Mouse (Mus musculus): ENCODE data around the gene Urod. TPM values are rescaled to one million over a fixed set of nuclear protein-coding genes. Genes with fewer than 3 reads are reported as not detected.

Urod gene
- polyA plus RNA-seq, 1 experiment from 2014 or later, result 94.6 TPM

DNA sequence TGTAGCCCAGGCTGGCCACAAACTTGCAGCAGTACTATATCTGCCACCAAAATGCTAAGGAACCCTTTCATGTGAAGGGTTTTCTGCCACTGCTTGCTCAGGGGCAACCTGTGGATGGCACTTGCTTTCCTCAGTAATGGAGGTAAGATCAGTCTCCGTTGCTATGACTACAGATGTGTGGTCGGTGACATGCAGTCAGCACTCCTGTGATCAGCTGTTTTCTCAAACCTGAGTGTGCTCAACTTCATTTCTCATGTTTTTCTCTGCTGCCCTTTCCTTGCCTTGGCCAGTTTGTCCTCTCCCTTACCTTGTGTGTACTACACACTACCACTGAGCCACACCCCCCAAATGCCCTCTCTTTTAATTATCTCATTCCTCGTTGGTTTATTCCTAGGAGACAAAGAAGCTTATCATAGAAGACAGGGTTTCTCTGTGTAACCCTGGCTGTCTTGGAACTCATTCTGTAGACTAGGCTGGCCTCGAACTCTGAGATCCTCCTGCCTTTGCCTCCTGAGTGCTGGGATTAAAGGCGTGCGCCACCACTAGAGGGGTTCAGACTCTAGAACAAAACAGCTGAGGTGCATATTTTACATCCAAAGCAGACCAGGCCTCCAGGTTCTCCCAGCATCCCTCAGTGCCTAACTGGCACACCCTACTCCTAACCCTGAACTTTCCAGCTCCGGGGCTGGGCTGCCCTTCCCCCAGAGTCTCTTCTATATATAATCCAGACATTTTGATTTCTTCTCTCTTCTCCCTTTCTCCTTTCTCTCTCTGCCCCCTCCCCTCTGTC, 11.6 kb upstream of the Urod start:
- H3K9me3 ChIP-seq (ENCODE audit: control insufficient read depth, low read length), result no peaks in the 10 kb centered on the region
- no peaks in the 10 kb centered on the region for H3K27me3 ChIP-seq (ENCODE audit: control insufficient read depth, insufficient read depth, low read length)
- no peak overlapping the region for H3K4me2 ChIP-seq (ENCODE audit: low read length)
- no peak for ATAC-seq (ENCODE audit: insufficient number of reproducible peaks, insufficient read depth, low FRiP score, low read depth)
- no peak overlapping the region for H3K27ac ChIP-seq (replicated peaks in 1 of 2; ENCODE audit: control insufficient read depth in 1 of 2, insufficient read depth in 1 of 2, low read depth in 2 of 2, low read length in 2 of 2)
- 70% methylated on average over 7 of the region's 7 CpGs for WGBS
- H3K9ac ChIP-seq (ENCODE audit: low read length), result no peak overlapping the region
- no peaks in the 10 kb centered on the region for H3K4me1 ChIP-seq (ENCODE audit: control insufficient read depth in 2 of 2, insufficient read depth in 2 of 2, low read length in 2 of 2)
- H3K4me3 ChIP-seq (ENCODE audit: control insufficient read depth in 1 of 2, insufficient read depth in 1 of 2, low read depth in 1 of 2, low read length in 2 of 2), result no peak overlapping the region
- H3K36me3 ChIP-seq (ENCODE audit: control insufficient read depth, insufficient read depth, low read length), result peaks cover 30% of the 10 kb centered on the region

DNA sequence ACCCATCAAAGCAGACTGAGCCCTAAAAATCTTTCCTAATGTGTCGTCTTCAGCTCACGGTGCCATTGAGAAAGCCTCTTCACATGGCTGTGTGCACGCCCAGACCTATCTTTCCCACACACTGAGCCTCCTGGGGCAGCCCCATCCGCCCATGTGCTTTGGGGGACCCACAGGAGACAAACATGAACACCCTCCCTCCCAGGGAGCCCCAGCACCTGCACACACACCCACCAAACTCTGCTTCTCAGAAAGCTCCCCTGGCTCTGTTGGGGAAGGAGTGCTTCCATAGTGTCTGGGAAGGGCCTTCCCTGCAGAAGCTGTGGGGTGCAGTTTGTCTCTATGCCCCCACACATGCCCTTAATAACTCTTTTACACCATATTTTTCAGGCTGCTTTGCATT, 10.4 kb upstream of the Urod start:
- WGBS, result 90% methylated on average over 4 of the region's 4 CpGs
- Histone ChIP-seq H3K4me2 (ENCODE audit: low read length) (no peak overlapping the region), H3K9ac (ENCODE audit: low read length) (no peak overlapping the region), H3K4me3 (ENCODE audit: control insufficient read depth in 1 of 2, insufficient read depth in 1 of 2, low read depth in 1 of 2, low read length in 2 of 2) (no peak overlapping the region), H3K36me3 (ENCODE audit: control insufficient read depth, insufficient read depth, low read length) (peaks cover 42% of the 10 kb centered on the region), H3K9me3 (ENCODE audit: control insufficient read depth, low read length) (no peaks in the 10 kb centered on the region), H3K4me1 (ENCODE audit: control insufficient read depth in 2 of 2, insufficient read depth in 2 of 2, low read length in 2 of 2) (no peaks in the 10 kb centered on the region), H3K27me3 (ENCODE audit: control insufficient read depth, insufficient read depth, low read length) (no peaks in the 10 kb centered on the region), H3K27ac (replicated peaks in 1 of 2; ENCODE audit: control insufficient read depth in 1 of 2, insufficient read depth in 1 of 2, low read depth in 2 of 2, low read length in 2 of 2) (no peak overlapping the region)
- no peak for ATAC-seq (ENCODE audit: insufficient number of reproducible peaks, insufficient read depth, low FRiP score, low read depth)

DNA sequence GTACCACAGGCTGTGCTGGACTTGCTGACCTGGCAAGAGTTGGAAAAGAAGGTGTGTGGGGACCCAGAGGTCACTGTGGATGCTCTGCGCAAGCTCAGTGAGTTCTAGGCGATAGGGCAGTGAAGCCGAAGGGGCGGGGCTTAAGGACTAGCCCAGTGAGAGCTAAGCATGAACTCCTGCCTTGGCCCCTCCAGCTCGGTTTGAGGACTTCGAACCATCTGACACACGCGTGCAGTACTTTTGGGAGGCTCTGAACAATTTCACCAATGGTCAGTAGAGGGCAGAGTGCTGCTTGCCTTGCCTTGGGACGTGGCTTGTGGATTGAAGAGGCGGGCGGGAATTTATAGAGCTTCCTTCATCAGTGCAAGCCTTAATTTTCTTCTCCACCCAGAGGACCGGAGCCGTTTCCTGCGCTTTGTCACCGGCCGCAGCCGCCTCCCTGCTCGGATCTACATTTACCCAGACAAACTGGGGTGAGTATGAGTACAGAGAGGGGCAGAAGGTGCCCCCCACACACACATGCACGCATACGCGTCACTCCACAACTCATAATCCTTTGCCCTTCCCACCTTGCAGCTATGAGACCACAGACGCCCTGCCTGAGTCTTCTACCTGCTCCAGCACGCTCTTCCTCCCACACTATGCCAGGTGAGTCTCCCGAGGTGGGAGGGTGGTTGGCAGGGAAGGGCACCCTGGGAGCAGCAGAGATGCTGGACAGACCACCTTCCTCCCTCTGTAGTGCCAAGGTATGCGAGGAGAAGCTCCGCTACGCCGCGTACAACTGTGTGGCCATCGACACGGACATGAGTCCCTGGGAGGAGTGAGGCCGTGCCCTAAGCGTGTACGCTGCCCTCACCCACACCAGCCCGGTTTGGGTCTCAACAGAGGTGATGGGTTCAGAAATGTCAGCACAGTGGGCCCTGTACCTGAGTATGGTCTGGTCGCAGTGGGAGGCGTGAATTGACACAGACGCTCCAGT, 8.6 kb upstream of the Urod start:
- Histone ChIP-seq H3K4me1 (ENCODE audit: control insufficient read depth in 2 of 2, insufficient read depth in 2 of 2, low read length in 2 of 2) (no peaks in the 10 kb centered on the region), H3K27me3 (ENCODE audit: control insufficient read depth, insufficient read depth, low read length) (no peaks in the 10 kb centered on the region), H3K36me3 (ENCODE audit: control insufficient read depth, insufficient read depth, low read length) (peaks cover 57% of the 10 kb centered on the region), H3K27ac (replicated peaks in 1 of 2; ENCODE audit: control insufficient read depth in 1 of 2, insufficient read depth in 1 of 2, low read depth in 2 of 2, low read length in 2 of 2) (no peak overlapping the region), H3K9ac (ENCODE audit: low read length) (no peak overlapping the region), H3K4me3 (ENCODE audit: control insufficient read depth in 1 of 2, insufficient read depth in 1 of 2, low read depth in 1 of 2, low read length in 2 of 2) (no peak overlapping the region), H3K4me2 (ENCODE audit: low read length) (no peak overlapping the region), H3K9me3 (ENCODE audit: control insufficient read depth, low read length) (no peaks in the 10 kb centered on the region)
- ATAC-seq (ENCODE audit: insufficient number of reproducible peaks, insufficient read depth, low FRiP score, low read depth), result peak; percentile 16; the same call in 1 of the 2 replicates
- WGBS, result 52% methylated on average over 38 of the region's 38 CpGs

DNA sequence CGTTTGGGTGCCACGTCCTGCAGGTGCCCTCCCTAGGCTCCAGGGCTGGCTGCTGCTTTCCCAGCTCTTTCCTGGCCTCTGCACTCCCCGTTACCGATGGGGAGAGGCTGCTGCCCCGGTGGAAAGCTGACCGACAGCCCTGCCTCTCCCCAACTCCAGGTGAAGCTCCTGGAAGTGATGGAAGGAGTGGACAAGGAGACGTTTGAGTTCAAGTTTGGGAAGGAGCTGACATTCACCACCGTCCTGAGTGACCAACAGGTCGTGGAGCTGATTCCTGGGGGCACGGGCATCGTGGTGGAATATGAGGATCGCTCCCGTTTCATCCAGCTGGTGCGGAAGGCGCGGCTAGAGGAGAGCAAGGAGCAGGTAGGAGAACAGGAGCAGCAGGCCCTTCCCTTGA, 7.7 kb upstream of the Urod start:
- H3K9me3 ChIP-seq (ENCODE audit: control insufficient read depth, low read length), result no peaks in the 10 kb centered on the region
- H3K4me3 ChIP-seq (ENCODE audit: control insufficient read depth in 1 of 2, insufficient read depth in 1 of 2, low read depth in 1 of 2, low read length in 2 of 2), result no peak overlapping the region
- H3K4me2 ChIP-seq (ENCODE audit: low read length), result no peak overlapping the region
- WGBS, result 84% methylated on average over 16 of the region's 16 CpGs
- ATAC-seq (ENCODE audit: insufficient number of reproducible peaks, insufficient read depth, low FRiP score, low read depth), result no peak
- H3K36me3 ChIP-seq (ENCODE audit: control insufficient read depth, insufficient read depth, low read length), result peaks cover 57% of the 10 kb centered on the region
- H3K27ac ChIP-seq (replicated peaks in 1 of 2; ENCODE audit: control insufficient read depth in 1 of 2, insufficient read depth in 1 of 2, low read depth in 2 of 2, low read length in 2 of 2), result no peak overlapping the region
- H3K4me1 ChIP-seq (ENCODE audit: control insufficient read depth in 2 of 2, insufficient read depth in 2 of 2, low read length in 2 of 2), result no peaks in the 10 kb centered on the region
- no peak overlapping the region for H3K9ac ChIP-seq (ENCODE audit: low read length)
- no peaks in the 10 kb centered on the region for H3K27me3 ChIP-seq (ENCODE audit: control insufficient read depth, insufficient read depth, low read length)

DNA sequence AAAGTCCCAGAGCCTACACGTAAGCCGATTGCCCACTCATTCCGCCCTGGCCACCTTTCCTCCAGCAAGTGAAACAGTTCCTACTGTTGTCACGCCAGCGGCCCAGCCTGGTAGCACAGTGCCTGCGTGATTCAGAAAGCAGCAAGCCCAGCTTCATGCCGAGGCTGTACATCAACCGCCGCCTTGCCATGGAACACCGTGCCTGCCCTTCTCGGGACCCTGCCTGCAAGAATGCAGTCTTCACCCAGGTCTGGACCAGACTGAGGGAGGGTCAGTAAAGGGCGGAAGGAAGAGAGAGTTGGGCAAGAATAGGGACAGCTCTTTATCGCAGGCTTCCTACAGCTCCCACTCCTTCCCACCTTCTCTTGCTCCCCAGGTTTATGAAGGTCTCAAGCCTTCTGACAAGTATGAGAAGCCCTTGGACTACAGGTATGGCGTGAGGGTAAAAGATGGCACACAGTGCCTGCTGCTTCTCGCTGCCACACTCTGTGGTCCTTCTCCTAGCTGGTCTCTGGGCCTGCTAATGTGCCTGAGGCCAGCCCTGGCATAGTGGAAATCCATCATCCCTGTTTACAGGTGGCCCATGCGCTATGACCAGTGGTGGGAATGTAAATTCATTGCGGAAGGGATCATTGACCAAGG, 5.4 kb upstream of the Urod start:
- Histone ChIP-seq H3K27me3 (ENCODE audit: control insufficient read depth, insufficient read depth, low read length) (no peaks in the 10 kb centered on the region), H3K27ac (replicated peaks in 1 of 2; ENCODE audit: control insufficient read depth in 1 of 2, insufficient read depth in 1 of 2, low read depth in 2 of 2, low read length in 2 of 2) (no peak overlapping the region), H3K4me1 (ENCODE audit: control insufficient read depth in 2 of 2, insufficient read depth in 2 of 2, low read length in 2 of 2) (peaks cover 4 to 10% of the 10 kb centered on the region in 2 experiments; a peak in 3 of 4 replicates), H3K36me3 (ENCODE audit: control insufficient read depth, insufficient read depth, low read length) (peaks cover 55% of the 10 kb centered on the region), H3K4me2 (ENCODE audit: low read length) (no peak overlapping the region), H3K9ac (ENCODE audit: low read length) (no peak overlapping the region), H3K4me3 (ENCODE audit: control insufficient read depth in 1 of 2, insufficient read depth in 1 of 2, low read depth in 1 of 2, low read length in 2 of 2) (no peak overlapping the region), H3K9me3 (ENCODE audit: control insufficient read depth, low read length) (no peaks in the 10 kb centered on the region)
- no peak for ATAC-seq (ENCODE audit: insufficient number of reproducible peaks, insufficient read depth, low FRiP score, low read depth)
- 90% methylated on average over 17 of the region's 17 CpGs for WGBS

DNA sequence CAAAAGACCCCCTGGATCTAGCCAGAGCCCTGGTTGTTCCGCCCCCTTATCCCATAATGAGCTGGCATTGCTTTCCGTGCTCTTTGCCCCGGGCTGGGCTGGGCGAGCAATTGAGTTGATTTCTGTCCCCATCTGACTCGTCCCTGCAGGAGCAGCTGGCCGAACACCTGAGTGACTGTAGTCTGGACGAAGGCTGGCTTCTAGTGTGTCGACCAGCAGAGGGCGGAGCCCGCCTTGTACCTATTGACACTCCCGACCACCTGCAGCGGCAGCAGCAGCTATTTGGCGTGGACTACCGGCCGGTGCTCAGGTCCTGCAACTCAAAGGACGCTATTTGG, 1.6 kb upstream of the Urod start:
- WGBS, result under 1% methylated on average over 16 of the region's 16 CpGs
- H3K27ac ChIP-seq (replicated peaks in 1 of 2; ENCODE audit: control insufficient read depth in 1 of 2, insufficient read depth in 1 of 2, low read depth in 2 of 2, low read length in 2 of 2), result no peak overlapping the region
- H3K9ac ChIP-seq (ENCODE audit: low read length), result peak overlapping the region; percentile 87
- H3K36me3 ChIP-seq (ENCODE audit: control insufficient read depth, insufficient read depth, low read length), result peaks cover 34% of the 10 kb centered on the region
- peaks cover 6 to 21% of the 10 kb centered on the region in 2 experiments for H3K4me1 ChIP-seq (ENCODE audit: control insufficient read depth in 2 of 2, insufficient read depth in 2 of 2, low read length in 2 of 2)
- no peaks in the 10 kb centered on the region for H3K27me3 ChIP-seq (ENCODE audit: control insufficient read depth, insufficient read depth, low read length)
- peak overlapping the region; percentile 88 for H3K4me2 ChIP-seq (ENCODE audit: low read length)
- no peaks in the 10 kb centered on the region for H3K9me3 ChIP-seq (ENCODE audit: control insufficient read depth, low read length)
- H3K4me3 ChIP-seq (ENCODE audit: control insufficient read depth in 1 of 2, insufficient read depth in 1 of 2, low read depth in 1 of 2, low read length in 2 of 2), result peak overlapping the region; percentile 90 to 94
- no peak for ATAC-seq (ENCODE audit: insufficient number of reproducible peaks, insufficient read depth, low FRiP score, low read depth)

DNA sequence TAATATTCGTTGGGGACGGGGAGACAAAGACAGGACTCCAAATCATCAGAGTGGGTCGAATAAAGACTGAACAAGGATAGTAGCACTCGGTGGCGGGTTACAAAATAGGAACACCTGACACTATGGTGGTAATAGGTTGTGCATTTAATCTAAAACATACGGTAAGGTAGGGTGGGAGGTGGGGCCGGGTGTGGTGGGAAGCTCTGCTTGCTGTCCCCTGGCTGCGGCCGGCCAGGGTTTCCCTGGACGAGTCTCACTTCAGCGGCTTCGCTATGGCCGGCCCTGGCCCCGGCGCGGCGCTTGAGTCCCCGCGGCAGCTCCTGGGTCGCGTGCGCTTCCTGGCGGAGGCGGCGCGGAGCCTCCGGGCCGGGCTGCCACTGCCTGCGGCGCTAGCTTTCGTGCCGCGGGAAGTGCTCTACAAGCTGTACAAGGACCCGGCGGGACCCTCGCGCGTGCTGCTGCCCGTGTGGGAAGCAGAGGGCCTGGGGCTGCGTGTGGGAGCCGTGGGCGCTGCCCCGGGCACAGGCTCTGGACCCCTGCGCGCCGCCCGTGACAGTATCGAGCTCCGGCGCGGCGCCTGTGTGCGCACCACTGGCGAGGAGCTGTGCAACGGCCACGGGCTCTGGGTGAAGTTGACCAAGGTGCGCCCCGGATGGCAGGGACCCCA, 1.1 kb upstream of the Urod start, which contains the start of gene Hectd3:
Hectd3 (plus strand) TSS at position 187 of the 667 bp plus-strand sequence.
- Histone ChIP-seq H3K9ac (ENCODE audit: low read length) (peak within 1 kb of the TSS; percentile 87), H3K4me3 (ENCODE audit: control insufficient read depth in 1 of 2, insufficient read depth in 1 of 2, low read depth in 1 of 2, low read length in 2 of 2) (peak within 1 kb of the TSS; percentile 90 to 94), H3K4me1 (ENCODE audit: control insufficient read depth in 2 of 2, insufficient read depth in 2 of 2, low read length in 2 of 2) (peaks cover 6 to 21% of the 10 kb centered on the region in 2 experiments), H3K27me3 (ENCODE audit: control insufficient read depth, insufficient read depth, low read length) (no peaks in the 10 kb centered on the region), H3K36me3 (ENCODE audit: control insufficient read depth, insufficient read depth, low read length) (peaks cover 34% of the 10 kb centered on the region), H3K27ac (replicated peaks in 1 of 2; ENCODE audit: control insufficient read depth in 1 of 2, insufficient read depth in 1 of 2, low read depth in 2 of 2, low read length in 2 of 2) (peak within 1 kb of the TSS in 1 of 2 experiments; percentile 80; a peak in 2 of 4 replicates), H3K9me3 (ENCODE audit: control insufficient read depth, low read length) (no peaks in the 10 kb centered on the region), H3K4me2 (ENCODE audit: low read length) (peak within 1 kb of the TSS; percentile 88)
- WGBS, result under 1% methylated on average over 58 of the region's 58 CpGs
- ATAC-seq (ENCODE audit: insufficient number of reproducible peaks, insufficient read depth, low FRiP score, low read depth), result peak; percentile 34; the same call in 1 of the 2 replicates

All from heart, embryonic 14.5 days (tissue).